Comparison of ENCODE assay signal across 16 mouse cellular contexts in genomic region chr9:66584176-66584575, GRCm38 (mm10). TPM values are rescaled to one million over a fixed set of nuclear protein-coding genes. Genes with fewer than 3 reads are reported as not detected.
DNase-seq lines count a peak whose midpoint lies in the region; ATAC-seq lines count a peak whose summit lies in the region.
"Had no signal": no experiment of that assay in that cellular context is flagged by ENCODE, and none has a peak within 500 bp of the region (broad histone marks: within the 10 kb centered on the region; RNA-seq: fewer than 3 reads in every experiment).

No protein-coding gene starts in this region.

- peak; percentile 60 for DNase-seq in cerebellum, adult 11-12 months
- DNase-seq in cerebellum, adult 9-10 months, result peak; percentile 80
- no peak for DNase-seq in cerebellum, adult 8-10 months
- DNase-seq in cerebellum, postnatal 10 days, result peak; percentile 58 to 63
- DNase-seq in thymus, postnatal 0 days (ENCODE audit: low spot score), result no peak
- DNase-seq: adrenal gland, adult 8-10 months; adrenal gland, postnatal 25 days; gastrocnemius, postnatal 10 days; gastrocnemius, postnatal 36 days; heart, adult 2 months; kidney, adult 2 months had no signal

- no peak for ATAC-seq in cerebellum, adult (ENCODE audit: insufficient number of reproducible peaks, low FRiP score, low TSS enrichment)
- ATAC-seq: activated CD4-positive, CD25-positive, alpha-beta regulatory T cell, adult 4 months; forebrain, embryonic 13.5 days; forebrain, embryonic 16.5 days; intestine, postnatal 0 days had no signal

RNA-seq across cellular contexts. Expression of gene Usp3, which starts 8.8 kb away (rescaled TPM):
- polyA plus RNA-seq in thymus, postnatal 0 days (2015; fragmentation: Nextera tagmentation; extraction: Ambion mirVana), result 154 and 168 TPM in 2 replicates

Comparison
In these comparisons a context has a peak if more than half of its experiments do, and no peak if none do; other contexts are left out.
1. DNase-seq: peak in cerebellum, adult 11-12 months (single experiment), cerebellum, adult 9-10 months (single experiment) and cerebellum, postnatal 10 days (2 of 2); none in cerebellum, adult 8-10 months (single experiment) and thymus, postnatal 0 days (single experiment).